Mouse (Mus musculus) midbrain, embryonic 14.5 days (tissue): Measurements from ENCODE around the gene Mgat4e. TPM values are rescaled to one million over a fixed set of nuclear protein-coding genes. Genes with fewer than 3 reads are reported as not detected.

ENCODE experiments used
- ATAC-seq: fragments of 200-750 bp; cut with Nextera tagmentation; 2 replicates; pipeline ENCODE4 v1.8.0; 2017; ENCODE audit warnings: moderate number of reproducible peaks, moderate library complexity; ENCODE audit not compliant: low FRiP score, low TSS enrichment
- DNase-seq: peaks from one replicate; pipeline ENCODE4 v3.0.0-alpha.2; 2015
- H3K27ac ChIP-seq: fragments of 300-500 bp; sonication (generic); replicated peaks from 2 replicates; pipeline ENCODE4 v1.5.1; 2014; ENCODE audit warnings: mild to moderate bottlenecking, low read depth, low read length, moderate library complexity
- H3K27me3 ChIP-seq: fragments of 300-500 bp; sonication (generic); 2 replicates; pipeline ENCODE4 v1.6.1; 2014; ENCODE audit warnings: low read length, control low read depth, mixed read lengths; ENCODE audit not compliant: control insufficient read depth, insufficient read depth
- H3K36me3 ChIP-seq: fragments of 300-500 bp; sonication (generic); 2 replicates; pipeline ENCODE4 v1.6.1; 2014; ENCODE audit warnings: low read length, control low read depth; ENCODE audit not compliant: control insufficient read depth, insufficient read depth
- H3K4me1 ChIP-seq: fragments of 300-500 bp; sonication (generic); 2 replicates; pipeline ENCODE4 v1.6.1; 2014; ENCODE audit warnings: mild to moderate bottlenecking, antibody characterized with exemption, low read length, control low read depth; ENCODE audit not compliant: control insufficient read depth, insufficient read depth
- H3K4me2 ChIP-seq: fragments of 300-500 bp; sonication (generic); 2 replicates; pipeline ENCODE4 v1.6.1; 2014; ENCODE audit warnings: mild to moderate bottlenecking, low read length, moderate library complexity
- H3K4me3 ChIP-seq: fragments of 300-500 bp; sonication (generic); replicated peaks from 2 replicates; pipeline ENCODE4 v1.5.1; 2014; ENCODE audit warnings: low read depth, low read length
- H3K9ac ChIP-seq: fragments of 300-500 bp; sonication (generic); replicated peaks from 2 replicates; pipeline ENCODE4 v1.6.1; 2014; ENCODE audit warnings: mild to moderate bottlenecking, low read length, moderate library complexity
- H3K9me3 ChIP-seq: fragments of 300-500 bp; sonication (generic); 2 replicates; pipeline ENCODE4 v1.6.1; 2016; ENCODE audit warnings: low read length, control low read depth, mixed read lengths; ENCODE audit not compliant: control insufficient read depth
- WGBS: fragments of 180-500 bp; shearing (Covaris S2); extraction: QIAGEN DNeasy Blood & Tissue Kit; methylation state at CpG from one replicate; pipeline ENCODE4 v1.1.7; 2014; 5-methylcytosine and 5-hydroxymethylcytosine counted together
- polyA plus RNA-seq: library from polyadenylated mRNA; unstranded; fragments of >200 nt; fragmentation: Nextera tagmentation; extraction: Ambion mirVana; gene quantifications from 2 replicates; pipeline ENCODE4 v1.2.1, GENCODE M21; 2014

The Mgat4e gene
- polyA plus RNA-seq = not detected in 2 replicates

- ATAC-seq (no peak), DNase-seq (no peak)
- Histone ChIP-seq H3K4me1 (no peaks in the 10 kb centered on the region), H3K27ac (no peak within 1 kb of the TSS), H3K4me2 (no peak within 1 kb of the TSS), H3K9ac (no peak within 1 kb of the TSS), H3K27me3 (no peaks in the 10 kb centered on the region), H3K4me3 (no peak within 1 kb of the TSS), H3K9me3 (peaks cover 6% of the 10 kb centered on the region; the same call in 1 of the 2 replicates), H3K36me3 (no peaks in the 10 kb centered on the region)
- WGBS = 69% methylated on average over 7 of the region's 7 CpGs
Observed at GRCm38 (mm10) chr1:134549632-134550132, at the start of gene Mgat4e. Gene Mgat4e, minus strand, starts transcription at chr1:134549682.

GRCm38 (mm10) chr1:134597339-134598054 lies 48.0 kb upstream of the Mgat4e start:
- H3K27me3 ChIP-seq = no peaks in the 10 kb centered on the region
- no peak for ATAC-seq
- H3K9me3 ChIP-seq = no peaks in the 10 kb centered on the region
- H3K4me1 ChIP-seq = no peaks in the 10 kb centered on the region
- peaks cover 90% of the 10 kb centered on the region for H3K36me3 ChIP-seq
- no peak for DNase-seq
- no peak overlapping the region for H3K4me3 ChIP-seq
- H3K27ac ChIP-seq = no peak overlapping the region
- WGBS = 92% methylated on average over 9 of the region's 9 CpGs
- H3K4me2 ChIP-seq = no peak overlapping the region
- no peak overlapping the region for H3K9ac ChIP-seq

DNA sequence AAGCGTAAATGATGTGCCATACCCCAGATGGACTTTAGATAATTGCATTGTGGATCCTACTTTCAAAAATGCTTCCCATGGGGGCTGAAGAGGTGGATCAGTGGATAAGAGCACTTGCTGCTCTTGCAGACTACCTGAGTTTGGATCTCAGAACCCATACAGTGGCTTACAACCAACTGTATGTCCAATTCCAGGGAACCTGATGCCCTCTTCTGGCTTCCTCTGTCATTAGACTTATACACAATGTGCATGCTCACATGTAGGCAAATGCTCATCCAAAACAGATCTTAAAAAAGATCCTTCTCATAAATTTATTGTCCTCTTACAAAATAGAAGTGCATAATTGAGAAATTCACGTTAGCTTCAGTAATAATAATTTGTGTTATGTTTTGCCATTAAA lies 42.3 kb upstream of the Mgat4e start:
- H3K9me3 ChIP-seq = no peaks in the 10 kb centered on the region
- H3K27me3 ChIP-seq = no peaks in the 10 kb centered on the region
- no peak for ATAC-seq
- no peak overlapping the region for H3K27ac ChIP-seq
- H3K9ac ChIP-seq = no peak overlapping the region
- no peak for DNase-seq
- 94% methylated on average over 2 of the region's 2 CpGs for WGBS
- H3K4me2 ChIP-seq = no peak overlapping the region
- H3K36me3 ChIP-seq = peaks cover 75% of the 10 kb centered on the region
- no peak overlapping the region for H3K4me3 ChIP-seq
- no peaks in the 10 kb centered on the region for H3K4me1 ChIP-seq

- H3K36me3 ChIP-seq = peaks cover 70% of the 10 kb centered on the region
- DNase-seq (no peak), ATAC-seq (no peak)
- H3K27me3 ChIP-seq = no peaks in the 10 kb centered on the region
- H3K27ac ChIP-seq = no peak overlapping the region
- H3K4me3 ChIP-seq = no peak overlapping the region
- H3K9ac ChIP-seq = no peak overlapping the region
- no peaks in the 10 kb centered on the region for H3K9me3 ChIP-seq
- no peak overlapping the region for H3K4me2 ChIP-seq
- no peaks in the 10 kb centered on the region for H3K4me1 ChIP-seq
Observed at GRCm38 (mm10) chr1:134589676-134590075, 40.2 kb upstream of the Mgat4e start.

DNA sequence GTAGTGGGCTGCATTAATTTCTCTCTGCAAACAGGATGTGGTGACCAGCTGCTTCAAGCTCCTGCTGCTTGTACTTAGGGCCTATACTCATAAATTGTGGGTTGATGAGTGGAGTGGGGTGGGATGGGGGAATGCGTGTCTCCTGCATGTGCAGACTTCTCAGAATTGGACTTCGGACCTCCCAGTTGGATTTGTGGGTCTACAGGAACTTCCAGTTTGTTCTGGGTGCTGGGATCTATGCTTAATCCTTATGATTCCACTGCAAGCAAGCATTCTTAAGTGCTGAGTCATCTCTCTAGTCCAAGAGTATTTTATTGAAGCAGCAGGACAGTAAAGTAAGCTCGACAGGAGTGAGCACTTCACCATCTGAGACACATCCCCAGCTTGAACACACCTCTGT lies 34.1 kb upstream of the Mgat4e start:
- Histone ChIP-seq H3K4me2 (no peak overlapping the region), H3K9ac (no peak overlapping the region), H3K27me3 (no peaks in the 10 kb centered on the region), H3K4me3 (no peak overlapping the region), H3K36me3 (peaks cover 28% of the 10 kb centered on the region), H3K4me1 (no peaks in the 10 kb centered on the region), H3K9me3 (no peaks in the 10 kb centered on the region), H3K27ac (no peak overlapping the region)
- no peak for DNase-seq
- no peak for ATAC-seq
- WGBS = 88% methylated on average over 3 of the region's 3 CpGs

DNA sequence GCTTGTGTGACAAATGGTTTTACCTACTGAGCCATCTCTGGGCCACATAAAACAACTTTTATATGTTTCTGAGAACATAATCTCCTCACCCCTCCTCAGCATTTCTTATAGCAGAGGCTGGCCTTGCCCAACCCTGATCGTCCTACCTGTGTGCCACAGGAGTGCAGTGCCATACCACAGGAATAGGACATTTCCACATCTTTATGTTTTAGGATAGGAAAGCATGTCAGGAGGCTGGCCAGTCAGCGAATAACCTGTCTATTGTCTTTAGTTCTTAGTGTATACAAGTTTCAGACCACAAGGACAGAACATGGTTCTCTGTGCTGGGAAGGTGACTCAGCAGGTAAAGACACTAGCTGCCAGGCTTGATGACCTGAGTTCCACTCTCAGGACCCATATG lies 31.3 kb upstream of the Mgat4e start:
- no peak overlapping the region for H3K4me3 ChIP-seq
- DNase-seq (no peak), ATAC-seq (no peak)
- H3K36me3 ChIP-seq = peaks cover 8% of the 10 kb centered on the region
- no peaks in the 10 kb centered on the region for H3K27me3 ChIP-seq
- WGBS = 96% methylated on average over 2 of the region's 2 CpGs
- H3K9me3 ChIP-seq = no peaks in the 10 kb centered on the region
- no peak overlapping the region for H3K9ac ChIP-seq
- no peaks in the 10 kb centered on the region for H3K4me1 ChIP-seq
- H3K4me2 ChIP-seq = no peak overlapping the region
- no peak overlapping the region for H3K27ac ChIP-seq

- Histone ChIP-seq H3K4me3 (no peak overlapping the region), H3K9me3 (no peaks in the 10 kb centered on the region), H3K27ac (no peak overlapping the region), H3K4me1 (no peaks in the 10 kb centered on the region), H3K9ac (no peak overlapping the region), H3K4me2 (no peak overlapping the region), H3K27me3 (no peaks in the 10 kb centered on the region), H3K36me3 (no peaks in the 10 kb centered on the region)
- WGBS = 83% methylated on average over 6 of the region's 6 CpGs
- ATAC-seq (no peak), DNase-seq (no peak)
Observed at GRCm38 (mm10) chr1:134577384-134578120, 28.1 kb upstream of the Mgat4e start.

- H3K4me2 ChIP-seq = no peak overlapping the region
- H3K4me1 ChIP-seq = no peaks in the 10 kb centered on the region
- H3K4me3 ChIP-seq = no peak overlapping the region
- H3K9me3 ChIP-seq = no peaks in the 10 kb centered on the region
- DNase-seq (no peak), ATAC-seq (no peak)
- H3K27ac ChIP-seq = no peak overlapping the region
- 80% methylated on average over 5 of the region's 5 CpGs for WGBS
- H3K27me3 ChIP-seq = no peaks in the 10 kb centered on the region
- H3K36me3 ChIP-seq = no peaks in the 10 kb centered on the region
- H3K9ac ChIP-seq = no peak overlapping the region
Observed at GRCm38 (mm10) chr1:134573932-134574315, 24.4 kb upstream of the Mgat4e start.
